Mouse (Mus musculus) T-helper 17 cell (primary cell): ENCODE results near the gene Tsga10.

Experiments
- in situ Hi-C, 2 experiments: fragments of 300-600 bp; cut with MboI, MseI; formaldehyde crosslinking; loops; 1 replicate in 1 of 2; 2 replicates in 1 of 2; pipeline ENCODE4 v1.15.1; 2025; ENCODE audit warnings: high pct_unique_total_duplicates in 2 of 2

Gene Tsga10

GRCm38 (mm10) chr1:37725880-37726279 lies 140.3 kb downstream of the Tsga10 start:
- in situ Hi-C loops, result loop anchor here in 1 of 2 experiments (25.0 kb wide), 1 partner anchor 1639 kb away; no protein-coding TSS in a partner anchor

- in situ Hi-C loops, result no loop called here
Observed at GRCm38 (mm10) chr1:37721092-37721491, 145.1 kb downstream of the Tsga10 start.

DNA sequence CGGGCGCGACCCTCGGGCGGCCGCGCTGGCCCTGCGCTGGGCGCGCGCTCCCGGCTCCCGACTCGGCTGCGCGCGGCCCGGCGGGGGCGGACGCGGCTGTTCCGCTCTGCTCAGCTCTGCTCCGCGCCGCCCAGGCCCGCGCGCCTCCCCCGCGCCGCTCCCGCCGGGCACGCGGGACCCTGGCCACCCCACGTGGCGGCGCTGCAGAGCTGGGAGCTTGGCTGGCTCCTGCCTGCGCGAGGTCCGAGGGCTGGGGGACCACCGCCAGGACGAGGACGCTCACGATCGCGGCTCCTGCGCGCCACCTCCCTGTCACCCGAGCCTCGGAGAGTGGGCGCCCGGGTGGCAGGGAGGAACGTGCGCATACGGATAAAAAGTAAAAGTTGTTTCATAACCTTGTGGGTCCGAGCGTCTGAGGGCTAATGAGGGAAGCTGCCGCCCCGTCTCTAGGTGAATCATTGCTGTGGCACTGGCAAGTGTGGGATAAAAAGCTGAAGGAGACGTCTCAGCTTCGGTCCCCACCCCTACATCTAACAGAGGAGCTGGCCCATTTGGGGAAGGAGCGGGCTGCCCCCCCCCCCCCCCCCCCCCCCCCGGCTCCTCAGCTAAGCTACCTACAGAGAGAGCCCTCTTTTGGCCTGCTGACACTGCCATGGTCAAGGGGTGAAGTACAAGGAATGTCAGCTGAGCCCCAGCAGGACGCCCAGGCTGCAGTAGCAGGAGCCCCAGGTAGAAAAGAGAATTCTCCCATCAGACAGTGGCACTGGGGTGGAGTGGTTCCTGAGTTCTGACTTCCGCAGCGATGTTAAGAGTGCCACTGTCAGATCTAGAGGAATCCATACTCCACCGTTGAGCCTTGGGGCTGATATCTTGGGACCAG lies 146.2 kb downstream of the Tsga10 start, which contains the start of gene 2010300C02Rik:
2010300C02Rik (minus strand) TSS at position 325 of the 880 bp plus-strand sequence.
- in situ Hi-C loops, result no loop called here

GRCm38 (mm10) chr1:37719030-37719723 lies 147.1 kb downstream of the Tsga10 start:
- in situ Hi-C loops, result no loop called here

DNA sequence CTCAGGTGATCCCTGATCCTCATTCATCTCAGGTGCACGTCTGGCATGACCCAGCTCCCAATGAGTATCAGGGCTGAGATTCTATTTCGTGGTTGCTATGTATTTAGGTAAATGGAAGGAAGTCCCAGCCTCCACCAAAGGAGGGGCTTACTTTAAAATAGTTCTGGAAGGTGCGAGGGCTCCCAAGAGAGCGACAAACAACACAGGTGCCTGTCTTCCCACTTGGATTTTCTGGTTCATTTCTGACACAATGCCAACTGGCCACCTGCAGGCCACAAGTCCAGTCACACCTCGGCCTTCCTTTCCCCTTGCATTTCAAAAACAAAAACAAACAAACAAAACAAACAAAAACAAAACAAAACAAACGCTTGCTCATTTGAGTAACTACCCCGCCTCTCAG lies 147.7 kb downstream of the Tsga10 start:
- in situ Hi-C loops, result no loop called here

- in situ Hi-C loops, result no loop called here
Observed at GRCm38 (mm10) chr1:37717415-37718195, 148.6 kb downstream of the Tsga10 start.

- in situ Hi-C loops, result loop anchor here in 1 of 2 experiments (5.0 kb wide), 1 partner anchor 35 kb away; no protein-coding TSS in a partner anchor
Observed at GRCm38 (mm10) chr1:37712357-37712737, 153.9 kb downstream of the Tsga10 start.

DNA sequence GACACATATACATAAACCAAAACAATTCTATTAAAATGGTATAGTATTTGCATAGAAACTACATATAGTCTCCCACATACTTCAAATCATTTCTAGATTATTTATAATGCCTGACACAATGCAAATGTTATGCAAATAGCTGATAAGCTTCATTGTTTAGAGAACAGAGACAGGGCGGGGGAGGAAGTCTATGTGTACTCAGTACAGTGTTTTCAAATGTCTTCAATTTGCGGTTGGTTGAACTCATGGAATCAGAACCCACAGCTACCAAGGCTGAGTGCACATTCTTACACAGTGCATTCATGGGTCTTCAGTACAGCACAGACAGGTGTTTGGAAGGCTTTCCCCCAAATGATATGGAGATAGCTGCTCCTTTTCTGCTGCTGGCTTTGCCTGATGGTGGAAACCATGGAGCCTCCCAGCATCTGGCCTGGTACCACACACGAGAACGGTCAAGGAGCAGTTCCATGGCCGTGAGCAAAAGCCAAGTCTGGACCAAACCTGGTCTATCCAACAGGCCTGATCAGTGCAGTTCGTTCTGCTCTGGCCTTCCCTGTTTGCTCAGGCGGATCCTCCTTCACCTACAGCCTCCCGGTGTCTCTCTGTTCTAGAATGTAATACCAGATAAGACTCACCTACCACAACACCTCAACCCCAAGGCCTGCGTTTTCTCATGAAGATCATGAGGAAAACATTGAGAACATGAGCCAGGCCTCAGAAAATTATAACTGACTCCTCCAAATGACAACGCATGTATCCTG lies 154.5 kb downstream of the Tsga10 start:
- in situ Hi-C loops, result loop anchor here in 1 of 2 experiments (5.0 kb wide), 1 partner anchor 34 kb away; no protein-coding TSS in a partner anchor

DNA sequence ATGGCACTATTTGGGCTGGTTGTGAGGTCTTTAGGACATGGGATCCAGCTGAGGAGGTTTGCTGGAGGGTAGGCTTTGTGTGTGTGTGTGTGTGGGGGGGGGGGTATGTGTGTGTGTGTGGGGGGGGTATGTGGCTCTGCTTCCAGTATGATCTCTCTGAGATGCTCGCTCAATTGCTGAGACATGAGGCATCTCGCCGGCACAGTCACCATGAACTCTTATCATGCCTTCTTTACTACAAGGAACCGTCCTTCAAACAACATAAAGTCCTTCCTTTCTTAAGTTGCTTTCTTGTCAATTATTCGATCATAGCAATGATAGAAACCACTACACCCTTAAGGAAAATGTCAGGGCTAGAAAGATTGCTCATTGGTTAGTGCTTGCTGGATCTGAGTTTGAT lies 155.1 kb downstream of the Tsga10 start:
- in situ Hi-C loops, result loop anchor here in 1 of 2 experiments (5.0 kb wide), 1 partner anchor 34 kb away; no protein-coding TSS in a partner anchor

- in situ Hi-C loops, result loop anchor here in 1 of 2 experiments (5.0 kb wide), 1 partner anchor 32 kb away; no protein-coding TSS in a partner anchor
Observed at GRCm38 (mm10) chr1:37709736-37710135, 156.5 kb downstream of the Tsga10 start.

GRCm38 (mm10) chr1:37708270-37708955 lies 157.8 kb downstream of the Tsga10 start:
- in situ Hi-C loops, result no loop called here
